Mouse (Mus musculus) heart, embryonic 14.5 days (tissue): Measurements from ENCODE around the gene Vps53. TPM values are rescaled to one million over a fixed set of nuclear protein-coding genes. Genes with fewer than 3 reads are reported as not detected.

ENCODE experiments used
- ATAC-seq: fragments of 200-750 bp; cut with Nextera tagmentation; 2 replicates; pipeline ENCODE4 v1.8.0; 2017; ENCODE audit warnings: low read depth, moderate TSS enrichment; ENCODE audit not compliant: insufficient number of reproducible peaks, insufficient read depth, low FRiP score
- H3K27ac ChIP-seq, 2 experiments: fragments of 200-500 bp in 1 of 2; fragments of 300-500 bp in 1 of 2; sonication (generic) in 1 of 2; replicated peaks in 1 of 2; 2 replicates each; pipeline ENCODE4 v1.5.1; 2012 to 2014; ENCODE audit warnings: low read depth in 2 of 2, low read length in 2 of 2, control low read depth in 1 of 2, mild to moderate bottlenecking in 1 of 2, mixed read lengths in 1 of 2; ENCODE audit not compliant: control insufficient read depth in 1 of 2, insufficient read depth in 1 of 2
- H3K27me3 ChIP-seq: fragments of 300-500 bp; sonication (generic); 2 replicates; pipeline ENCODE4 v1.6.1; 2014; ENCODE audit warnings: mild to moderate bottlenecking, low read length, control low read depth; ENCODE audit not compliant: control insufficient read depth, insufficient read depth
- H3K36me3 ChIP-seq: fragments of 300-500 bp; sonication (generic); 2 replicates; pipeline ENCODE4 v1.6.1; 2014; ENCODE audit warnings: mild to moderate bottlenecking, control low read depth, low read length, mixed read lengths; ENCODE audit not compliant: control insufficient read depth, insufficient read depth
- H3K4me1 ChIP-seq, 2 experiments: fragments of 200-500 bp in 1 of 2; fragments of 300-500 bp in 1 of 2; sonication (generic) in 1 of 2; 2 replicates each; pipeline ENCODE4 v1.6.1; 2012 to 2014; ENCODE audit warnings: low read length in 2 of 2, control low read depth in 1 of 2, mixed read lengths in 1 of 2; ENCODE audit not compliant: control insufficient read depth in 2 of 2, insufficient read depth in 2 of 2
- H3K4me2 ChIP-seq: fragments of 300-500 bp; sonication (generic); 2 replicates; pipeline ENCODE4 v1.6.1; 2014; ENCODE audit warnings: mild to moderate bottlenecking, low read length
- H3K4me3 ChIP-seq, 2 experiments: fragments of 200-500 bp in 1 of 2; fragments of 300-500 bp in 1 of 2; sonication (generic) in 1 of 2; 2 replicates each; pipeline ENCODE4 v1.5.1; 2012 to 2014; ENCODE audit warnings: low read length in 2 of 2, mild to moderate bottlenecking in 2 of 2, control low read depth in 1 of 2, low read depth in 1 of 2, moderate library complexity in 1 of 2; ENCODE audit not compliant: control insufficient read depth in 1 of 2, insufficient read depth in 1 of 2
- H3K9ac ChIP-seq: fragments of 300-500 bp; sonication (generic); 2 replicates; pipeline ENCODE4 v1.6.1; 2014; ENCODE audit warnings: mild to moderate bottlenecking, low read length
- H3K9me3 ChIP-seq: fragments of 300-500 bp; sonication (generic); 2 replicates; pipeline ENCODE4 v1.6.1; 2016; ENCODE audit warnings: low read length, control low read depth; ENCODE audit not compliant: control insufficient read depth
- WGBS: fragments of 180-500 bp; shearing (Covaris S2); extraction: QIAGEN DNeasy Blood & Tissue Kit; methylation state at CpG from one replicate; pipeline ENCODE4 v1.1.7; 2014; 5-methylcytosine and 5-hydroxymethylcytosine counted together
- polyA plus RNA-seq: library from polyadenylated mRNA; unstranded; fragments of >200 nt; fragmentation: Nextera tagmentation; extraction: Ambion mirVana; gene quantifications from 2 replicates; pipeline ENCODE4 v1.2.1, GENCODE M21; 2014

The Vps53 gene
- polyA plus RNA-seq, 1 experiment from 2014 or later, result 32.5 TPM

- no peak for ATAC-seq
- H3K4me2 ChIP-seq, result no peak overlapping the region
- H3K4me1 ChIP-seq, result peaks cover 7 to 13% of the 10 kb centered on the region in 2 experiments
- 64% methylated on average over 6 of the region's 6 CpGs for WGBS
- no peaks in the 10 kb centered on the region for H3K9me3 ChIP-seq
- peaks cover 22% of the 10 kb centered on the region for H3K36me3 ChIP-seq
- H3K4me3 ChIP-seq, result no peak overlapping the region
- H3K27me3 ChIP-seq, result no peaks in the 10 kb centered on the region
- H3K9ac ChIP-seq, result no peak overlapping the region
- H3K27ac ChIP-seq, result no peak overlapping the region
These were observed 134.1 kb downstream of the Vps53 start for GRCm38 (mm10) chr11:76045367-76045766.

GRCm38 (mm10) chr11:76044468-76044867 is 135.0 kb downstream of the Vps53 start:
- Histone ChIP-seq H3K4me2 (no peak overlapping the region), H3K4me1 (peaks cover 7 to 13% of the 10 kb centered on the region in 2 experiments), H3K9me3 (no peaks in the 10 kb centered on the region), H3K27ac (no peak overlapping the region), H3K27me3 (no peaks in the 10 kb centered on the region), H3K4me3 (no peak overlapping the region), H3K36me3 (peaks cover 22% of the 10 kb centered on the region), H3K9ac (no peak overlapping the region)
- 87% methylated on average over 6 of the region's 6 CpGs for WGBS
- ATAC-seq, result no peak

GRCm38 (mm10) chr11:76042882-76043281 is 136.6 kb downstream of the Vps53 start:
- peaks cover 7 to 13% of the 10 kb centered on the region in 2 experiments for H3K4me1 ChIP-seq
- peak overlapping the region in 1 of 2 experiments; percentile 7; a peak in 1 of 4 replicates for H3K27ac ChIP-seq
- H3K27me3 ChIP-seq, result no peaks in the 10 kb centered on the region
- H3K36me3 ChIP-seq, result peaks cover 18% of the 10 kb centered on the region
- 16% methylated on average over 5 of the region's 5 CpGs for WGBS
- H3K4me3 ChIP-seq, result no peak overlapping the region
- no peak overlapping the region for H3K9ac ChIP-seq
- H3K9me3 ChIP-seq, result no peaks in the 10 kb centered on the region
- H3K4me2 ChIP-seq, result 0 out of 2 replicates have a peak overlapping the region, but pooled peaks have one; percentile 16
- ATAC-seq, result 0 out of 2 replicates have a peak, but pooled peaks have one; percentile 59

- no peak for ATAC-seq
- Histone ChIP-seq H3K9ac (no peak overlapping the region), H3K9me3 (no peaks in the 10 kb centered on the region), H3K4me3 (no peak overlapping the region), H3K27me3 (no peaks in the 10 kb centered on the region), H3K27ac (peak overlapping the region in 1 of 2 experiments; percentile 7; a peak in 1 of 4 replicates), H3K4me2 (no peak overlapping the region), H3K36me3 (peaks cover 17% of the 10 kb centered on the region), H3K4me1 (peaks cover 7 to 13% of the 10 kb centered on the region in 2 experiments)
- WGBS, result 40% methylated on average over 10 of the region's 10 CpGs
These were observed 137.3 kb downstream of the Vps53 start for GRCm38 (mm10) chr11:76042041-76042638.

- no peaks in the 10 kb centered on the region for H3K9me3 ChIP-seq
These were observed 138.6 kb downstream of the Vps53 start for GRCm38 (mm10) chr11:76040761-76041376.

GRCm38 (mm10) chr11:76040106-76040505 is 139.3 kb downstream of the Vps53 start:
- H3K9ac ChIP-seq, result no peak overlapping the region
- 83% methylated on average over 8 of the region's 8 CpGs for WGBS
- no peaks in the 10 kb centered on the region for H3K36me3 ChIP-seq
- no peak overlapping the region for H3K4me2 ChIP-seq
- H3K9me3 ChIP-seq, result no peaks in the 10 kb centered on the region
- no peak overlapping the region for H3K27ac ChIP-seq
- H3K4me1 ChIP-seq, result peaks cover 7 to 13% of the 10 kb centered on the region in 2 experiments
- no peak overlapping the region for H3K4me3 ChIP-seq
- ATAC-seq, result no peak
- no peaks in the 10 kb centered on the region for H3K27me3 ChIP-seq

More at GRCm38 (mm10) chr11:76040761-76041376, 138.6 kb downstream of the Vps53 start:
- Histone ChIP-seq H3K36me3 (peaks cover 6% of the 10 kb centered on the region), H3K27ac (no peak overlapping the region), H3K27me3 (no peaks in the 10 kb centered on the region), H3K4me1 (peaks cover 7 to 13% of the 10 kb centered on the region in 2 experiments), H3K9ac (no peak overlapping the region), H3K4me3 (no peak overlapping the region), H3K4me2 (no peak overlapping the region)
- no peak for ATAC-seq
- 78% methylated on average over 4 of the region's 4 CpGs for WGBS

- ATAC-seq, result no peak
- Histone ChIP-seq H3K4me3 (no peak overlapping the region), H3K27ac (no peak overlapping the region), H3K9me3 (no peaks in the 10 kb centered on the region), H3K9ac (no peak overlapping the region), H3K36me3 (no peaks in the 10 kb centered on the region), H3K4me2 (no peak overlapping the region), H3K27me3 (no peaks in the 10 kb centered on the region), H3K4me1 (peaks cover 7 to 13% of the 10 kb centered on the region in 2 experiments)
- 84% methylated on average over 3 of the region's 3 CpGs for WGBS
These were observed 140.0 kb downstream of the Vps53 start for GRCm38 (mm10) chr11:76039271-76040053.
